Mouse (Mus musculus): ENCODE measurements around the gene Eed.

DNA sequence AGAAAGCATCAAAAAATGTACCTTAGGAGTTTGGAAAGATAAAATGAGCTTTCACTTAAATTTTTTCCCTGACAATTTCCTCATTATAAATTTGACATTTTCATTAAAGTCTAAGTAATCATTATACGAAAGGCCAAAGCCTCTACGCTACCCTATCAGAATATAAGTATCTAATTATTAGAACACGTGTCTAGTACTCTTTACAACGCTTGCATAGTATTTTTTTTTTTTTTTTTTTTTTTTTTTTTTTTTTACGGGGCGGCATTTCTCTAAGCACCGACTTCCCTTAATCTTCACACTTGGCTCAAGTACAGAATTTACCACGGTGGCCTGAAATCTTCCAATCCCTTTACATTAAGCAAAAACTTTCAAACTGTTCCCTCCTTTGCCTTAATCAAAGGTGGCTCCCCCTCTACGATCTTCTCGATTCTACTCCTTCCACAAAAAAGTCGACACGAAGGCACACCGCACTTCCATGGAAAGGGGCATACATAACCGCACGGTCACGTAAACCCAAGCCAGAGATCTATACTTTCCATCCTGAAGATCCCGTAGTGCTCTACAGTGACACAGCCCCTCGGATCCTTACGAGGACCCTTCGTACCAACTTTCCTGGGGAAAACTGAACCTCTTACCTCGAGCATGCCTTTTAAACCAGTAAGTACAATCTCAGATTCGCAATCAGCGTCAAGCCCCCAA is 1.2 kb downstream of the Eed start:
- TF ChIP-seq POLR2A (IDR thresholded peaks at IDR 0.05; ENCODE audit: insufficient read depth, low read length) (no peak), EP300 (IDR thresholded peaks at IDR 0.05; ENCODE audit: insufficient read depth, low read depth, low read length) (no peak)
